Mouse (Mus musculus) embryonic facial prominence, embryonic 14.5 days (tissue): ENCODE results near the gene Lrrc2. TPM values are rescaled to one million over a fixed set of nuclear protein-coding genes. Genes with fewer than 3 reads are reported as not detected.
A peak's percentile ranks its signal among the peaks of the same experiment; 100 is the strongest.

Experiments used
- ATAC-seq: fragments of 200-750 bp; cut with Nextera tagmentation; 2 replicates; pipeline ENCODE4 v1.8.0; 2017; ENCODE audit warnings: low read depth, moderate number of reproducible peaks, moderate TSS enrichment
- DNase-seq: peaks from one replicate; pipeline ENCODE4 v3.0.0-alpha.2; 2015; ENCODE audit warnings: low spot score
- H3K27ac ChIP-seq: fragments of 300-500 bp; sonication (generic); replicated peaks from 2 replicates; pipeline ENCODE4 v1.5.1; 2014; ENCODE audit warnings: low read depth, mild to moderate bottlenecking, low read length, moderate library complexity
- H3K27me3 ChIP-seq: fragments of 300-500 bp; sonication (generic); replicated peaks from 2 replicates; pipeline ENCODE4 v1.6.1; 2014; ENCODE audit warnings: low read length; ENCODE audit not compliant: control insufficient read depth, insufficient read depth
- H3K36me3 ChIP-seq: fragments of 300-500 bp; sonication (generic); 2 replicates; pipeline ENCODE4 v1.6.1; 2014; ENCODE audit warnings: low read length, mixed read lengths; ENCODE audit not compliant: control insufficient read depth, insufficient read depth
- H3K4me1 ChIP-seq: fragments of 300-500 bp; sonication (generic); 2 replicates; pipeline ENCODE4 v1.6.1; 2014; ENCODE audit warnings: antibody characterized with exemption, low read length; ENCODE audit not compliant: control insufficient read depth, insufficient read depth
- H3K4me2 ChIP-seq: fragments of 300-500 bp; sonication (generic); 2 replicates; pipeline ENCODE4 v1.6.1; 2014; ENCODE audit warnings: low read depth, mild to moderate bottlenecking, low read length, moderate library complexity, mixed read lengths
- H3K4me3 ChIP-seq: fragments of 300-500 bp; sonication (generic); 2 replicates; pipeline ENCODE4 v1.5.1; 2014; ENCODE audit warnings: low read depth, mild to moderate bottlenecking, low read length
- H3K9ac ChIP-seq: fragments of 300-500 bp; sonication (generic); 2 replicates; pipeline ENCODE4 v1.6.1; 2014; ENCODE audit warnings: low read depth, mild to moderate bottlenecking, low read length, moderate library complexity, mixed read lengths
- H3K9me3 ChIP-seq: fragments of 300-500 bp; sonication (generic); 2 replicates; pipeline ENCODE4 v1.6.1; 2016; ENCODE audit warnings: low read length; ENCODE audit not compliant: control insufficient read depth
- WGBS: fragments of 180-500 bp; shearing (Covaris S2); extraction: QIAGEN DNeasy Blood & Tissue Kit; methylation state at CpG from one replicate; pipeline ENCODE4 v1.1.7; 2014; 5-methylcytosine and 5-hydroxymethylcytosine counted together
- polyA plus RNA-seq: library from polyadenylated mRNA; unstranded; fragments of >200 nt; fragmentation: Nextera tagmentation; extraction: Ambion mirVana; gene quantifications from 2 replicates; pipeline ENCODE4 v1.2.1, GENCODE M21; 2014

Lrrc2 gene
- polyA plus RNA-seq, 1 experiment from 2014 or later, result 0.21 TPM

GRCm38 (mm10) chr9:110952931-110953549 lies 1.7 kb downstream of the Lrrc2 start:
- Histone ChIP-seq H3K27me3 (peaks cover 16% of the 10 kb centered on the region), H3K36me3 (no peaks in the 10 kb centered on the region), H3K4me3 (peak overlapping the region; percentile 55), H3K4me1 (no peaks in the 10 kb centered on the region), H3K9ac (peak overlapping the region; percentile 66; the same call in 1 of the 2 replicates), H3K4me2 (peak overlapping the region; percentile 86), H3K9me3 (no peaks in the 10 kb centered on the region), H3K27ac (no peak overlapping the region)
- ATAC-seq, result no peak
- DNase-seq, result no peak
- 39% methylated on average over 5 of the region's 5 CpGs for WGBS

- Histone ChIP-seq H3K4me2 (peak overlapping the region; percentile 86), H3K27me3 (peaks cover 15% of the 10 kb centered on the region)
- DNase-seq, result peak; percentile 85
Observed at GRCm38 (mm10) chr9:110953550-110954461, 2.5 kb downstream of the Lrrc2 start.

GRCm38 (mm10) chr9:110954681-110955445 lies 3.5 kb downstream of the Lrrc2 start:
- DNase-seq, result no peak

More at GRCm38 (mm10) chr9:110953550-110954461, 2.5 kb downstream of the Lrrc2 start:
- H3K36me3 ChIP-seq, result no peaks in the 10 kb centered on the region
- no peaks in the 10 kb centered on the region for H3K4me1 ChIP-seq
- no peak overlapping the region for H3K27ac ChIP-seq
- H3K4me3 ChIP-seq, result peak overlapping the region; percentile 55
- under 1% methylated on average over 42 of the region's 44 CpGs for WGBS
- peak; percentile 67 for ATAC-seq
- H3K9me3 ChIP-seq, result no peaks in the 10 kb centered on the region
- peak overlapping the region; percentile 66 for H3K9ac ChIP-seq

GRCm38 (mm10) chr9:110955962-110956361 lies 4.6 kb downstream of the Lrrc2 start:
- Histone ChIP-seq H3K9ac (no peak overlapping the region), H3K4me3 (no peak overlapping the region), H3K27me3 (peaks cover 15% of the 10 kb centered on the region), H3K9me3 (no peaks in the 10 kb centered on the region), H3K36me3 (no peaks in the 10 kb centered on the region), H3K4me2 (no peak overlapping the region), H3K4me1 (no peaks in the 10 kb centered on the region), H3K27ac (no peak overlapping the region)
- no peak for ATAC-seq
- DNase-seq, result no peak
- WGBS, result 78% methylated on average over 6 of the region's 6 CpGs

More at GRCm38 (mm10) chr9:110954681-110955445, 3.5 kb downstream of the Lrrc2 start:
- Histone ChIP-seq H3K36me3 (no peaks in the 10 kb centered on the region), H3K4me1 (no peaks in the 10 kb centered on the region), H3K4me2 (peak overlapping the region; percentile 86; the same call in 1 of the 2 replicates), H3K4me3 (no peak overlapping the region), H3K27me3 (peaks cover 15% of the 10 kb centered on the region), H3K9me3 (no peaks in the 10 kb centered on the region), H3K27ac (no peak overlapping the region), H3K9ac (no peak overlapping the region)
- no peak for ATAC-seq
- WGBS, result 44% methylated on average over 2 of the region's 2 CpGs

GRCm38 (mm10) chr9:110959669-110960068 lies 8.3 kb downstream of the Lrrc2 start:
- 0 out of 2 replicates have a peak, but pooled peaks cover 3% of the 10 kb centered on the region for H3K27me3 ChIP-seq
- H3K27ac ChIP-seq, result no peak overlapping the region
- H3K4me2 ChIP-seq, result no peak overlapping the region
- no peak for DNase-seq
- H3K9ac ChIP-seq, result no peak overlapping the region
- ATAC-seq, result no peak
- H3K9me3 ChIP-seq, result no peaks in the 10 kb centered on the region
- H3K4me1 ChIP-seq, result no peaks in the 10 kb centered on the region
- no peaks in the 10 kb centered on the region for H3K36me3 ChIP-seq
- WGBS, result 82% methylated on average over 5 of the region's 5 CpGs
- no peak overlapping the region for H3K4me3 ChIP-seq

GRCm38 (mm10) chr9:110960230-110961149 lies 9.1 kb downstream of the Lrrc2 start:
- ATAC-seq (no peak), DNase-seq (no peak)
- Histone ChIP-seq H3K9ac (no peak overlapping the region), H3K4me1 (no peaks in the 10 kb centered on the region), H3K4me3 (no peak overlapping the region), H3K36me3 (no peaks in the 10 kb centered on the region), H3K27me3 (no peaks in the 10 kb centered on the region), H3K4me2 (no peak overlapping the region), H3K9me3 (no peaks in the 10 kb centered on the region), H3K27ac (no peak overlapping the region)
- 80% methylated on average over 13 of the region's 13 CpGs for WGBS

GRCm38 (mm10) chr9:110961386-110961785 lies 10.0 kb downstream of the Lrrc2 start:
- Histone ChIP-seq H3K4me3 (no peak overlapping the region), H3K9ac (no peak overlapping the region), H3K27ac (no peak overlapping the region), H3K4me1 (no peaks in the 10 kb centered on the region), H3K36me3 (no peaks in the 10 kb centered on the region), H3K27me3 (no peaks in the 10 kb centered on the region), H3K4me2 (no peak overlapping the region), H3K9me3 (no peaks in the 10 kb centered on the region)
- 98% methylated on average over 8 of the region's 8 CpGs for WGBS
- no peak for ATAC-seq
- no peak for DNase-seq
